Mouse (Mus musculus) telencephalon, adult 2 months (tissue): ENCODE data around the gene C1ql2.

Experiments used
- DNase-seq: peaks from one replicate; pipeline ENCODE4 v3.0.0-alpha.2; 2011; ENCODE audit warnings: low read depth, low spot score

Gene C1ql2

GRCm38 (mm10) chr1:120385029-120385571 is 44.7 kb downstream of the C1ql2 start:
- no peak for DNase-seq

GRCm38 (mm10) chr1:120389734-120390133 is 49.4 kb downstream of the C1ql2 start:
- DNase-seq: no peak

GRCm38 (mm10) chr1:120390336-120390735 is 50.0 kb downstream of the C1ql2 start:
- no peak for DNase-seq
